Mouse (Mus musculus) B cell, adult (primary cell): ENCODE data around the gene BB287469. TPM values are rescaled to one million over a fixed set of nuclear protein-coding genes. Genes with fewer than 3 reads are reported as not detected.

Experiments used
- total RNA-seq: library from RNA; stranded (reverse); gene quantifications from 4 replicates; pipeline ENCODE4 v1.2.4, GENCODE M21; 2023; ENCODE audit not compliant: inconsistent age

The BB287469 gene
- total RNA-seq, result not detected in 4 replicates

GRCm38 (mm10) chr12:87816277-87816676, at the start of gene BB287469:
Gene BB287469 (plus strand): TSS chr12:87816577.

DNA sequence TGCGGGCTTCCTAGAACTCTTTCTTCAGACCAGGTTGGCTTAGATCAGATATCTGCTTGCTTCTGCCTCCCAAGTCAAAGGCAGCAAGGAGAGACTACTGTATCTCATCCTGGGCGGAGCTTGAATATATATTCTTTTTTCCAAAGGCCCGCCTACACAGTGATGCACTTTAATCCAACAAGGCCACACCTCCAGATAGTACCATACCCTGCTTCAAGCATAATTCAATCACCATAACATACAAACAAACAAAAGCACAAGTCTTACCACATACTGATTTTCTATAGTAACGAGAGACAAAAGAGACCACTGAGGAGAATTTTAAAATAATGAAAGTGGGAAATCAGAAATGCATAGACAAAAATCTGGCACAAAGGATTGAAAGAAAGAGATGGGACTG, 40.7 kb upstream of the BB287469 start, which contains the start of gene Gm21319:
Gene Gm21319 (minus strand): TSS at position 101 of the 400 bp plus-strand sequence.

DNA sequence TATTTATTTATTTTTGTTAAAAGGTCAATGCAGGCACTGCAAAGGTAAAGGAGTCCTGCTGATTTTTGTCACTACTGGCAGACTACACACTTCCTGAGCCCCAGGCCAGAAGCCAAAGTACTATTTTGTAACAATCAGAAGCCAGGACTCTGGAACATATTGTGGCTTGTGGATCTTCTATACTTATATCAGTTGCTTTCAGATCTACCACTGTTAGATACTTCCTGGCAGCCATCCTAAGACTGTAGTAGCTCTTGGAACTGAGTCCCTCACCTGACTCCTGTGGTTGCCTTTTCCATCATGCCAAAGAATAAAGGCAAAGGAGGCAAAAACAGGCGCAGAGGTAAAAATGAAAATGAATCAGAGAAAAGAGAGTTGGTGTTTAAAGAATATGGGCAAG, 21.2 kb upstream of the BB287469 start, which contains the start of gene Gm21936:
Gene Gm21936 (plus strand): TSS at position 301 of the 400 bp plus-strand sequence.

DNA sequence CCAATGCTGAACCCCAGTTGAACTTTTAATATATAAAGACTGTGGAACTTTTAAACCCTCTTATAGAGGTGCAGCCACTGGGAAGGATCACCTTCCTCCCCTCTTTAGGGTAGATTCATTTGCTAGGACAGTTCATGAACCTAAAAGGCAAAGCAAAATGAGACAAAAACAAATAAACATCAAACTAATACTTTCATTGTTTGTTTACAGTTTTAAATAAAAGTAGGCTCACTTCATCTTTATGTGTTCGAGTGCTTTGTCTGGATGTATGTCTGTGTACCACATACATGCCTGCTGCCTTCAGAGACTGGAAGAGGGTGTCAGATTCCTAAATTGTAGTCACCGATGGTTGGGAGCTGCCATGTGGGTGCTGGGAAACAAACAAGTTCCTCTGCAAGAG, 25.9 kb downstream of the BB287469 start, which contains the start of gene Gm2001:
Gene Gm2001 (minus strand): TSS at position 101 of the 400 bp plus-strand sequence.

Other genes with a start within 250 kb of the BB287469 start
- gene Oog1, start 213.9 kb upstream of the BB287469 start, total RNA-seq, result not detected in 4 replicates
- gene Gm4027, start 197.7 kb upstream of the BB287469 start, total RNA-seq, result not detected in 4 replicates
- not detected in 4 replicates for gene Gm16381, start 172.0 kb upstream of the BB287469 start, total RNA-seq
- gene Gm21319, start 40.8 kb upstream of the BB287469 start, total RNA-seq, result not detected in 4 replicates
- not detected in 4 replicates for gene Gm21936, start 21.1 kb upstream of the BB287469 start, total RNA-seq
- not detected in 4 replicates for gene Gm2001, start 25.8 kb downstream of the BB287469 start, total RNA-seq
- not detected in 4 replicates for gene Gm2016, start 57.5 kb downstream of the BB287469 start, total RNA-seq
- not detected in 4 replicates for gene Gm2022, start 78.8 kb downstream of the BB287469 start, total RNA-seq
- gene Gm2035, start 103.3 kb downstream of the BB287469 start, total RNA-seq, result not detected in 4 replicates
- gene Gm2042, start 137.5 kb downstream of the BB287469 start, total RNA-seq, result not detected in 4 replicates
- gene Gm2075, start 195.3 kb downstream of the BB287469 start, total RNA-seq, result not detected in 4 replicates
- not detected in 4 replicates for gene Gm6803, start 202.2 kb downstream of the BB287469 start, total RNA-seq
- gene Gm2056, start 210.4 kb downstream of the BB287469 start, total RNA-seq, result not detected in 4 replicates